Mouse (Mus musculus) limb, embryonic 13.5 days (tissue): ENCODE results near the gene Pih1d1. TPM values are rescaled to one million over a fixed set of nuclear protein-coding genes. Genes with fewer than 3 reads are reported as not detected.

Experiments
- ATAC-seq: fragments of 200-750 bp; cut with Nextera tagmentation; 2 replicates; pipeline ENCODE4 v1.8.0; 2017; ENCODE audit warnings: low read depth, moderate number of reproducible peaks, moderate TSS enrichment; ENCODE audit not compliant: low FRiP score
- H3K27ac ChIP-seq: fragments of 300-500 bp; sonication (generic); 2 replicates; pipeline ENCODE4 v1.5.1; 2015; ENCODE audit warnings: inconsistent platforms, mild to moderate bottlenecking, moderate library complexity
- H3K27me3 ChIP-seq: fragments of 300-500 bp; sonication (generic); 2 replicates; pipeline ENCODE4 v1.6.1; 2015; ENCODE audit warnings: mild to moderate bottlenecking, inconsistent platforms
- H3K36me3 ChIP-seq: fragments of 300-500 bp; sonication (generic); 2 replicates; pipeline ENCODE4 v1.6.1; 2015; ENCODE audit warnings: inconsistent platforms, mild to moderate bottlenecking, moderate library complexity
- H3K4me1 ChIP-seq: fragments of 300-500 bp; sonication (generic); 2 replicates; pipeline ENCODE4 v1.6.1; 2015; ENCODE audit warnings: inconsistent platforms
- H3K4me2 ChIP-seq: fragments of 300-500 bp; sonication (generic); replicated peaks from 2 replicates; pipeline ENCODE4 v1.6.1; 2015; ENCODE audit warnings: inconsistent platforms, mild to moderate bottlenecking, moderate library complexity
- H3K4me3 ChIP-seq: fragments of 300-500 bp; sonication (generic); 2 replicates; pipeline ENCODE4 v1.5.1; 2015; ENCODE audit warnings: moderate library complexity, mild to moderate bottlenecking, inconsistent platforms
- H3K9ac ChIP-seq: fragments of 300-500 bp; sonication (generic); 2 replicates; pipeline ENCODE4 v1.6.1; 2015; ENCODE audit warnings: mild to moderate bottlenecking, inconsistent platforms
- H3K9me3 ChIP-seq: fragments of 300-500 bp; sonication (generic); 2 replicates; pipeline ENCODE4 v1.6.1; 2016; ENCODE audit warnings: inconsistent platforms
- WGBS: fragments of 180-500 bp; shearing (Covaris S2); methylation state at CpG from one replicate; pipeline ENCODE4 v1.1.7; 2015; 5-methylcytosine and 5-hydroxymethylcytosine counted together
- polyA plus RNA-seq: library from polyadenylated mRNA; unstranded; fragments of >200 nt; fragmentation: Nextera tagmentation; extraction: Ambion mirVana; gene quantifications from 2 replicates; pipeline ENCODE4 v1.2.1, GENCODE M21; 2015

The Pih1d1 gene
- polyA plus RNA-seq, 1 experiment from 2014 or later: 87.1 TPM

- no peak for ATAC-seq
- Histone ChIP-seq H3K4me1 (peaks cover 15% of the 10 kb centered on the region), H3K27ac (no peak overlapping the region), H3K27me3 (peaks cover 41% of the 10 kb centered on the region), H3K4me2 (no peak overlapping the region), H3K9ac (no peak overlapping the region), H3K9me3 (no peaks in the 10 kb centered on the region), H3K36me3 (no peaks in the 10 kb centered on the region), H3K4me3 (no peak overlapping the region)
- 66% methylated on average over 2 of the region's 2 CpGs for WGBS
Observed at GRCm38 (mm10) chr7:45191161-45191560, 37.1 kb downstream of the Pih1d1 start.

- WGBS: 6% methylated on average over 8 of the region's 8 CpGs
- no peaks in the 10 kb centered on the region for H3K9me3 ChIP-seq
- ATAC-seq: peak; percentile 87
- H3K9ac ChIP-seq: 0 out of 2 replicates have a peak overlapping the region, but pooled peaks have one; percentile 19
- 0 out of 2 replicates have a peak overlapping the region, but pooled peaks have one; percentile 14 for H3K4me2 ChIP-seq
- H3K27ac ChIP-seq: peak overlapping the region; percentile 67
- H3K36me3 ChIP-seq: no peaks in the 10 kb centered on the region
- peaks cover 35% of the 10 kb centered on the region for H3K27me3 ChIP-seq
- H3K4me1 ChIP-seq: peaks cover 13% of the 10 kb centered on the region
- no peak overlapping the region for H3K4me3 ChIP-seq
Observed at GRCm38 (mm10) chr7:45191803-45192363, 37.8 kb downstream of the Pih1d1 start.

- Histone ChIP-seq H3K4me2 (no peak overlapping the region), H3K36me3 (no peaks in the 10 kb centered on the region), H3K27ac (no peak overlapping the region), H3K27me3 (peaks cover 37% of the 10 kb centered on the region), H3K9ac (0 out of 2 replicates have a peak overlapping the region, but pooled peaks have one; percentile 19), H3K4me3 (no peak overlapping the region), H3K9me3 (no peaks in the 10 kb centered on the region), H3K4me1 (peaks cover 13% of the 10 kb centered on the region)
- 85% methylated on average over 7 of the region's 7 CpGs for WGBS
- no peak for ATAC-seq
Observed at GRCm38 (mm10) chr7:45192585-45193310, 38.6 kb downstream of the Pih1d1 start.

- peaks cover 33% of the 10 kb centered on the region for H3K27me3 ChIP-seq
- H3K27ac ChIP-seq: no peak overlapping the region
- no peaks in the 10 kb centered on the region for H3K9me3 ChIP-seq
- ATAC-seq: no peak
- H3K4me1 ChIP-seq: peaks cover 13% of the 10 kb centered on the region
- H3K36me3 ChIP-seq: no peaks in the 10 kb centered on the region
- no peak overlapping the region for H3K4me3 ChIP-seq
- H3K9ac ChIP-seq: no peak overlapping the region; the same call in 1 of the 2 replicates
- WGBS: 63% methylated on average over 5 of the region's 5 CpGs
- H3K4me2 ChIP-seq: no peak overlapping the region
Observed at GRCm38 (mm10) chr7:45193406-45193805, 39.3 kb downstream of the Pih1d1 start.

- Histone ChIP-seq H3K4me1 (peaks cover 13% of the 10 kb centered on the region), H3K27ac (no peak overlapping the region), H3K4me3 (no peak overlapping the region), H3K4me2 (no peak overlapping the region), H3K27me3 (peaks cover 26% of the 10 kb centered on the region), H3K36me3 (no peaks in the 10 kb centered on the region), H3K9me3 (no peaks in the 10 kb centered on the region), H3K9ac (peak overlapping the region; percentile 19; the same call in 1 of the 2 replicates)
- 69% methylated on average over 17 of the region's 17 CpGs for WGBS
- no peak for ATAC-seq
Observed at GRCm38 (mm10) chr7:45193871-45194785, 40.0 kb downstream of the Pih1d1 start.

- ATAC-seq: no peak
- WGBS: 53% methylated on average over 13 of the region's 13 CpGs
- Histone ChIP-seq H3K9ac (no peak overlapping the region), H3K27ac (no peak overlapping the region), H3K36me3 (no peaks in the 10 kb centered on the region), H3K4me2 (no peak overlapping the region), H3K4me3 (no peak overlapping the region), H3K9me3 (no peaks in the 10 kb centered on the region), H3K27me3 (peaks cover 17% of the 10 kb centered on the region; the same call in 1 of the 2 replicates), H3K4me1 (peaks cover 13% of the 10 kb centered on the region)
Observed at GRCm38 (mm10) chr7:45195341-45196175, 41.5 kb downstream of the Pih1d1 start.

- H3K9ac ChIP-seq: no peak overlapping the region
- 87% methylated on average over 4 of the region's 4 CpGs for WGBS
- no peaks in the 10 kb centered on the region for H3K9me3 ChIP-seq
- no peak overlapping the region for H3K27ac ChIP-seq
- ATAC-seq: no peak
- peaks cover 12% of the 10 kb centered on the region for H3K4me1 ChIP-seq
- no peaks in the 10 kb centered on the region for H3K36me3 ChIP-seq
- H3K27me3 ChIP-seq: peaks cover 17% of the 10 kb centered on the region; the same call in 1 of the 2 replicates
- no peak overlapping the region for H3K4me3 ChIP-seq
- no peak overlapping the region for H3K4me2 ChIP-seq
Observed at GRCm38 (mm10) chr7:45196176-45196535, 42.1 kb downstream of the Pih1d1 start.

- Histone ChIP-seq H3K4me1 (peaks cover 4% of the 10 kb centered on the region), H3K4me2 (no peak overlapping the region), H3K27me3 (peaks cover 17% of the 10 kb centered on the region; the same call in 1 of the 2 replicates), H3K9me3 (no peaks in the 10 kb centered on the region), H3K36me3 (no peaks in the 10 kb centered on the region), H3K9ac (0 out of 2 replicates have a peak overlapping the region, but pooled peaks have one; percentile 39), H3K4me3 (no peak overlapping the region), H3K27ac (no peak overlapping the region)
- no peak for ATAC-seq
- WGBS: 68% methylated on average over 5 of the region's 5 CpGs
Observed at GRCm38 (mm10) chr7:45196994-45197393, 42.9 kb downstream of the Pih1d1 start.

- H3K4me2 ChIP-seq: no peak overlapping the region
- no peaks in the 10 kb centered on the region for H3K36me3 ChIP-seq
- H3K4me3 ChIP-seq: no peak overlapping the region
- no peak for ATAC-seq
- H3K27ac ChIP-seq: no peak overlapping the region
- peaks cover 22% of the 10 kb centered on the region for H3K27me3 ChIP-seq
- H3K9ac ChIP-seq: no peak overlapping the region
- WGBS: 13% methylated on average over 5 of the region's 5 CpGs
- no peaks in the 10 kb centered on the region for H3K4me1 ChIP-seq
- no peaks in the 10 kb centered on the region for H3K9me3 ChIP-seq
Observed at GRCm38 (mm10) chr7:45198435-45198834, 44.3 kb downstream of the Pih1d1 start.

GRCm38 (mm10) chr7:45198961-45199360 is 44.9 kb downstream of the Pih1d1 start:
- H3K9ac ChIP-seq: no peak overlapping the region
- WGBS: 81% methylated on average over 11 of the region's 11 CpGs
- ATAC-seq: no peak
- H3K36me3 ChIP-seq: no peaks in the 10 kb centered on the region
- no peak overlapping the region for H3K27ac ChIP-seq
- H3K9me3 ChIP-seq: no peaks in the 10 kb centered on the region
- no peak overlapping the region for H3K4me3 ChIP-seq
- H3K4me2 ChIP-seq: no peak overlapping the region
- peaks cover 18% of the 10 kb centered on the region for H3K27me3 ChIP-seq
- no peaks in the 10 kb centered on the region for H3K4me1 ChIP-seq

- no peaks in the 10 kb centered on the region for H3K36me3 ChIP-seq
- H3K27me3 ChIP-seq: peaks cover 12% of the 10 kb centered on the region; the same call in 1 of the 2 replicates
- ATAC-seq: no peak
- no peak overlapping the region for H3K4me2 ChIP-seq
- no peaks in the 10 kb centered on the region for H3K9me3 ChIP-seq
- H3K9ac ChIP-seq: no peak overlapping the region
- H3K4me1 ChIP-seq: no peaks in the 10 kb centered on the region
- no peak overlapping the region for H3K27ac ChIP-seq
- 43% methylated on average over 10 of the region's 10 CpGs for WGBS
- no peak overlapping the region for H3K4me3 ChIP-seq
Observed at GRCm38 (mm10) chr7:45202654-45203053, 48.6 kb downstream of the Pih1d1 start.
